Mouse (Mus musculus) layer of hippocampus, postnatal 25 days (tissue): ENCODE measurements around the gene Npas3. TPM values are rescaled to one million over a fixed set of nuclear protein-coding genes. Genes with fewer than 3 reads are reported as not detected.
A peak's percentile ranks its signal among the peaks of the same experiment; 100 is the strongest.

Experiments used
- DNase-seq, 2 experiments: peaks; one replicate each; pipeline ENCODE4 v3.0.0; 2022; ENCODE audit warnings: mixed read lengths in 2 of 2, low spot score in 1 of 2; ENCODE audit errors: extremely low spot score in 1 of 2
- total RNA-seq, 2 experiments: library from RNA; stranded (reverse); gene quantifications; 2 replicates each; pipeline ENCODE4 v1.2.3; 2021

Gene Npas3
- total RNA-seq, 2 experiments from 2014 or later = 26.4 to 37.1 TPM

- DNase-seq = no peak
Measured at GRCm38 (mm10) chr12:53556359-53556758, 307.9 kb downstream of the Npas3 start.

GRCm38 (mm10) chr12:53558259-53558658, 309.8 kb downstream of the Npas3 start:
- no peak for DNase-seq

- DNase-seq = no peak
Measured at GRCm38 (mm10) chr12:53566712-53567387, 318.4 kb downstream of the Npas3 start.

GRCm38 (mm10) chr12:53581181-53581580, 332.7 kb downstream of the Npas3 start:
- no peak for DNase-seq

- no peak for DNase-seq
Measured at GRCm38 (mm10) chr12:53587249-53587648, 338.8 kb downstream of the Npas3 start.

- DNase-seq = peak; percentile 19 to 27
Measured at GRCm38 (mm10) chr12:53587691-53588504, 339.4 kb downstream of the Npas3 start.

GRCm38 (mm10) chr12:53589446-53589961, 341.0 kb downstream of the Npas3 start:
- DNase-seq = no peak

- DNase-seq = no peak
Measured at GRCm38 (mm10) chr12:53605661-53606060, 357.2 kb downstream of the Npas3 start.

GRCm38 (mm10) chr12:53612120-53612519, 363.6 kb downstream of the Npas3 start:
- DNase-seq = no peak

- no peak for DNase-seq
Measured at GRCm38 (mm10) chr12:53621271-53621670, 372.8 kb downstream of the Npas3 start.

GRCm38 (mm10) chr12:53623793-53624192, 375.3 kb downstream of the Npas3 start:
- DNase-seq = no peak

GRCm38 (mm10) chr12:53624379-53625021, 376.0 kb downstream of the Npas3 start:
- DNase-seq = no peak

GRCm38 (mm10) chr12:53629483-53630120, 381.1 kb downstream of the Npas3 start:
- DNase-seq = no peak

- DNase-seq = no peak
Measured at GRCm38 (mm10) chr12:53630607-53631006, 382.1 kb downstream of the Npas3 start.

- no peak for DNase-seq
Measured at GRCm38 (mm10) chr12:53631315-53632106, 383.0 kb downstream of the Npas3 start.

GRCm38 (mm10) chr12:53638571-53638970, 390.1 kb downstream of the Npas3 start:
- DNase-seq = no peak

GRCm38 (mm10) chr12:53647282-53647681, 398.8 kb downstream of the Npas3 start:
- no peak for DNase-seq

- DNase-seq = no peak
Measured at GRCm38 (mm10) chr12:53656301-53656700, 407.8 kb downstream of the Npas3 start.

GRCm38 (mm10) chr12:53664084-53664483, 415.6 kb downstream of the Npas3 start:
- DNase-seq = no peak

GRCm38 (mm10) chr12:53671846-53672245, 423.4 kb downstream of the Npas3 start:
- DNase-seq = no peak
